Mouse (Mus musculus) CD4-positive, CD25-positive, alpha-beta regulatory T cell, adult 4 months (primary cell): ENCODE measurements around the gene Gm7075. TPM values are rescaled to one million over a fixed set of nuclear protein-coding genes. Genes with fewer than 3 reads are reported as not detected.
"Not testable (repeated sequence)": the region's sequence is repeated elsewhere in the genome, so short reads cannot be mapped to it uniquely, and the experiment has no call there.

Experiments used
- ATAC-seq: one replicate; pipeline ENCODE4 v1.8.0; 2017
- polyA plus RNA-seq, 2 experiments: library from polyadenylated mRNA; unstranded; fragments of 100-300 nt; shearing (Covaris generic); gene quantifications; one replicate each; pipeline ENCODE4 v1.2.1; 2017

Gm7075 gene
- polyA plus RNA-seq = not detected

- no peak for ATAC-seq
Measured at GRCm38 (mm10) chr10:63421739-63422735, at the start of gene Gm7075. TSS of gene Gm7075 (minus strand) at chr10:63421789.

GRCm38 (mm10) chr10:63460935-63461334, 39.3 kb upstream of the Gm7075 start:
- no peak for ATAC-seq

- ATAC-seq = no peak
Measured at GRCm38 (mm10) chr10:63457292-63458128, 35.9 kb upstream of the Gm7075 start.

GRCm38 (mm10) chr10:63455110-63455878, 33.7 kb upstream of the Gm7075 start:
- no peak for ATAC-seq

GRCm38 (mm10) chr10:63453926-63454325, 32.3 kb upstream of the Gm7075 start:
- ATAC-seq = no peak

- ATAC-seq = not testable (repeated sequence)
Measured at GRCm38 (mm10) chr10:63444602-63445387, 23.2 kb upstream of the Gm7075 start.

GRCm38 (mm10) chr10:63439694-63440228, 18.2 kb upstream of the Gm7075 start:
- ATAC-seq = no peak

- no peak for ATAC-seq
Measured at GRCm38 (mm10) chr10:63438736-63439262, 17.2 kb upstream of the Gm7075 start.

- no peak for ATAC-seq
Measured at GRCm38 (mm10) chr10:63432887-63433286, 11.3 kb upstream of the Gm7075 start.

GRCm38 (mm10) chr10:63432099-63432498, 10.5 kb upstream of the Gm7075 start:
- ATAC-seq = no peak

- no peak for ATAC-seq
Measured at GRCm38 (mm10) chr10:63431221-63431736, 9.7 kb upstream of the Gm7075 start.

- ATAC-seq = peak; percentile 89
Measured at GRCm38 (mm10) chr10:63429785-63430305, 8.3 kb upstream of the Gm7075 start, which contains the start of gene Ctnna3. TSS of gene Ctnna3 (plus strand) at chr10:63430098.

- peak; percentile 81 for ATAC-seq
Measured at GRCm38 (mm10) chr10:63429380-63429779, 7.8 kb upstream of the Gm7075 start.

GRCm38 (mm10) chr10:63429023-63429340, 7.4 kb upstream of the Gm7075 start:
- ATAC-seq = no peak

- ATAC-seq = peak; percentile 16
Measured at GRCm38 (mm10) chr10:63428243-63429022, 6.8 kb upstream of the Gm7075 start.

- no peak for ATAC-seq
Measured at GRCm38 (mm10) chr10:63427146-63427545, 5.6 kb upstream of the Gm7075 start.

- peak; percentile 53 for ATAC-seq
Measured at GRCm38 (mm10) chr10:63424475-63424814, 2.9 kb upstream of the Gm7075 start.

GRCm38 (mm10) chr10:63423591-63424474, 2.2 kb upstream of the Gm7075 start:
- no peak for ATAC-seq

GRCm38 (mm10) chr10:63422736-63422992, 1.1 kb upstream of the Gm7075 start:
- ATAC-seq = no peak
